Mouse (Mus musculus) kidney, adult 18-20 months (tissue): ENCODE measurements around the gene Mical2.

Source experiments
- DNase-seq: peaks from one replicate; pipeline ENCODE4 v3.0.0; 2021

The Mical2 gene

GRCm38 (mm10) chr7:112209621-112210020, 16.0 kb upstream of the Mical2 start:
- DNase-seq, result no peak

GRCm38 (mm10) chr7:112212921-112213721, 12.5 kb upstream of the Mical2 start:
- DNase-seq, result peak; percentile 35

GRCm38 (mm10) chr7:112215871-112216270, 9.8 kb upstream of the Mical2 start:
- no peak for DNase-seq

GRCm38 (mm10) chr7:112216720-112217119, 8.9 kb upstream of the Mical2 start:
- DNase-seq, result no peak

- DNase-seq, result peak; percentile 53
Measured at GRCm38 (mm10) chr7:112217208-112217607, 8.4 kb upstream of the Mical2 start.

- no peak for DNase-seq
Measured at GRCm38 (mm10) chr7:112222733-112223524, 2.7 kb upstream of the Mical2 start.

GRCm38 (mm10) chr7:112224854-112225253, 802 bp upstream of the Mical2 start:
- DNase-seq, result no peak

GRCm38 (mm10) chr7:112226446-112227265, 1.0 kb downstream of the Mical2 start:
- DNase-seq, result peak; percentile 32

GRCm38 (mm10) chr7:112227266-112227562, 1.6 kb downstream of the Mical2 start:
- DNase-seq, result no peak

- DNase-seq, result no peak
Measured at GRCm38 (mm10) chr7:112228827-112229498, 3.3 kb downstream of the Mical2 start.

GRCm38 (mm10) chr7:112231731-112232130, 6.1 kb downstream of the Mical2 start:
- no peak for DNase-seq

GRCm38 (mm10) chr7:112233345-112234005, 7.8 kb downstream of the Mical2 start:
- no peak for DNase-seq

GRCm38 (mm10) chr7:112234410-112234809, 8.8 kb downstream of the Mical2 start:
- no peak for DNase-seq

- DNase-seq, result no peak
Measured at GRCm38 (mm10) chr7:112235493-112235892, 9.8 kb downstream of the Mical2 start.

- no peak for DNase-seq
Measured at GRCm38 (mm10) chr7:112237211-112237610, 11.6 kb downstream of the Mical2 start.

- DNase-seq, result no peak
Measured at GRCm38 (mm10) chr7:112237868-112238267, 12.2 kb downstream of the Mical2 start.

- DNase-seq, result no peak
Measured at GRCm38 (mm10) chr7:112238768-112239728, 13.4 kb downstream of the Mical2 start.

GRCm38 (mm10) chr7:112240748-112241147, 15.1 kb downstream of the Mical2 start:
- no peak for DNase-seq

- DNase-seq, result no peak
Measured at GRCm38 (mm10) chr7:112241211-112241944, 15.7 kb downstream of the Mical2 start.

- no peak for DNase-seq
Measured at GRCm38 (mm10) chr7:112241945-112242329, 16.3 kb downstream of the Mical2 start.
